Mouse (Mus musculus) urinary bladder, postnatal 36 days (tissue): ENCODE data around the gene Bri3.

Source experiments
- DNase-seq, 2 experiments: peaks; one replicate each; pipeline ENCODE4 v3.0.0; 2022; ENCODE audit warnings: low spot score in 2 of 2, mixed read lengths in 1 of 2

Gene Bri3

DNA sequence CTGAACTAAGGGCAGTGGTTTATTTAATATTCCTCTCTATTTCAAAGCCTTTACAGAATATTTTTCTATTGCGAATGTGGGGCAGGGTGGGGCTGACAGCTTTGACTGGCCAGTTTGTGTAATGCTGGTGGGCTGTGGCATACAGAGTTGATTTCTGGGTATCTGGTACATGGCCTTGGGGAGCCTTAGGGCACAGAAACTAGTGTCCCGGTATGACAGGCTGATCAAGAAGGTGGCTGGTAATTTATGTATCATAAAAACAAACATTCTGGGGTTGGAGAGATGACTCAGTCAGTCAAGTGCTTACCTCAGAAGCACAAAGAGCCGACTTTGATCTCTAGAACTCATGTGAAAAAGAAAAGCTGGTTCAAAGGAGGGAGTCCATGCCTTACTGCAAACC lies 182.5 kb downstream of the Bri3 start:
- no peak for DNase-seq

DNA sequence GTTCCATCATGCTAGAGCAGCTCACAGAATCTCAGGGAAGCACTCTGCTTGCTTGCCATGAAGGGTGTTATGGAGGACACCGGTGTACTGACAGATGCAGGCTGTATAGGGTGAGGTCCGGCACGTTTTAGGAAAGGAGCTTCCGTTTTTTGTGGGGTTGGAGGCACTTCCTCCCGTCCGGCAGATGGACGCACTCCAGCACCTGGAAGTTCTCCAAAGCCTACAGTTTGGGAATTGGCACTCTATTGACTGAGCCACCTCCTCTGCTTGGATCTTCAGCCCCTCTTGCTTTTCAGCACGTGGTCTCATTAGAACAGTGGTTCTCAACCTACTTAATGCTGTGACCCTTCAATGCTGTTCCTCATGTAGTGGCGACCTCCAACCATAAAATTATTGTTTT lies 183.6 kb downstream of the Bri3 start:
- no peak for DNase-seq

DNA sequence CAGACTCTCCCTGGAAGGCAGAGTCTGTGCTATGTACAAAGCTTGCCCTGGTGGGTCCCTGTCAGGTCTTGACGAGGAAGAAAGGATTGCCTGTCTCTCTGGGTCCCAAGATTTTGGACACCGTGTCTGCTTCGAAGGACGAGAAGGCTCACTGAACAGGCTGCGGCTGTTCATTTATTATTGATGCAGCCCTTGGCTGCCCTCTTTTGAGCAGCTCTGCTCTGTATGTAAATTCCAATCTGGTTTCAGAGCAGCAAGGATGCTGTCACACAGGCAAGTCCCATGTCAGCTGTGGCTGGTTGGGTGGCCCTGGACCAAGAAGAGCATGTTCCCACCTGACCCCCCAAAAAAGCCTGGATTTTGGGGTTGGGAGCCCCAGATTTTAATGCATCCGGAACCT lies 187.2 kb downstream of the Bri3 start:
- no peak for DNase-seq

DNA sequence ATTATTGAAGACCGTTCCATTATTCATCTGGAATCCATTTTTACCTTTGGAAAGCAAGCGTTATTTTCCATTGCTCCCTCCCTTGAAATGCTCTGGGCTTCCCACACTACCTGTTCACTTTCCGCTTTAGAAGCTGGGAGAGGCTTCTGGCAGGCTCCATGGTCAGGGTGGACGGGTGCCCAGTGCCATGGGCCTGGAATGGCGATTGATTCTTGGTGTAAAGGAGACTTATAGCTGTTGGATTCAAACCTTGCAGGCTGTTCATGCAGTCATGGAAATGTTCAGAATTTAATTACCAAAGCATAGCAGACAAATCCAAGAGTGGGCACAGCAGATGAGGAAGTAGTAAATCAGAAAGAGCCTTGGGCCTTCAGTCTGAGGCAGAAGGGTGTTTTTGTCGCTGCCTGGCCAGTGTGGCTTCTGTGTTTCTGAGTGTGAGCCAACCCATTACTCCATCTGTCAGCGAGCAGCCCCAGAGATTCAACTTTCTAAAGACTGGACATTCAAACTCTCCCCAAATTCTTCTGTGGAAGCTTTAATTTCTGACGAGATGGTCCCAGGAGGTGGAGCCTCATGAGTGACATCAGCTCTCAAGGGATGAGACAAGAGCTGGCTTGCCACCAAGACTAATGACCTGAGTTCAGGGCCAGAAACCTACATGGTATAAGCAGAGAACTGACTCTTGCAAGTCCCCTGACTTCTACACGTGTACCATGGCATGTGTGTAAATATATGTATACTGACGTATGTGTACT lies 195.2 kb downstream of the Bri3 start:
- DNase-seq, result no peak

DNA sequence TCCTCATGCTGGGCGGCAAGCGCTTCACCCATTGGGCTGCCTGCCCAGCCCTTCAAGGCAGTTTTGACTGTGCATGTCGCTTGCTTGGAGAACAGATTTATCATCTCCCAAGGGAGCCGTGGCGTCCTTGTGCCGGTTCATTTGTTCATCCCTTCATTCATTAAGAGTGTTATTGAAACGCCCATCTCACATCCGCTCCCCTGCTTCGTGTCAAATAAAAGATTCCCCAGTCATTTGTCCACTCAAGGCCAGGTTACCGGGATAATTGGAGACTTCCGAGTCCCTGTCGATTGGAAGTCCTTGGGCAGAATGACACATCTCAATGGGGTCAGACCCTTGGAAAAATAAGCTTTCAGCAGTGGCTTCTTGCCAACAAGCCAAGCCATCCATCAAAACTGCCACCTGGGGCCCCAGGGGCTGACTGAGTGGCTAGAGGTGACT lies 197.6 kb downstream of the Bri3 start:
- DNase-seq, result no peak

DNA sequence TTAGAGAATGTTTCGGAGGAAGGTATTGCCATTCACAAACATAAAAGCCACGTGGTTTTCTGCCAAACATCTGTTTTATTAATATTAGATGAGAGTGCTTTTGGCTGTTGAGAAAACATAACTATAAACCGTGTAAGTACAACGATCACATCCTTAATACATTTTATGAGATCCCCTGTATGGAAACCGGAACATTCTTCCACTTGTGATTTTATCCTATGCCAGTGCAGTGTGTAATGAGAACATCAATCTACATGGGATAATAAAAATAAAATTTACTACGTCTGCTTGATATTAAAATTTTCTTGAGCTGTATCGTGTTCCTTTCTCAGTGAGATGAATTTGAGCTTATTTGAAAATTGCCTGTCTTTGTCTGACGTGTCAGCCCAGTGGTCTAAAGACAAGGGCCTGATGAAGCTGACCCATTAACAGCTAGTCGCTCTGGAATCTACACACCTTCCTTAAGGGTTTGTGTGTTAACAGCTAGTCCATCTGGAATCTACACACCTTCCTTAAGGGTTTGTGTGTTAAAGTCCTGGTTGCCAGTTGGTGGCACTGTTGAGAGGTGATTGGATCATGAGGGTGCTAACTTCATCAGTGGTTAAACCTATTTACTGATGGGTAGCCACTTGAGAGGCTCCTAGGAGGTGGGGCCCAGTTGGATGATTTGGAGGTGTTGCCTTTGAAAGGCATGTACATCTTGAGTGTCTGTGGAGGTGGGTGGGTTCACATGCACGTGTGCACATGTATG lies 202.4 kb downstream of the Bri3 start:
- DNase-seq, result no peak

DNA sequence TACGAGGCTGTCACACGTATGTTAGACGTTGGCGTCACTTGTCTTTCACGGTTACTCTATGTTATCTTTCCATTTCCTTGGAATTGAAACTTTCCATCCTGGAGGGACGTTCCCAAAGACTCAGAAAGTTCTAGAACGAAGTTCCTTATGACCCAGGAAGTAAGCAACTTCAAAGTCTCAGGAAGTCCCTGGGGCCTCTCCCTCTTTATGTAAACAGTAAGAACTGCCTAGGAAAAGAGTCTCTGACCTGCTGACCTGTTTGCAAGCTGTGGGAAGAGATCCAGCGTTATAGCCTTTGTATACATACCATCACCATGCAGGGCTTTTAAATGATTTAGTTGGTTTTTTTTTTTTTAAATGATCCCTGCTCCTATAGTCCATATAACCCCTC lies 203.0 kb downstream of the Bri3 start:
- no peak for DNase-seq

DNA sequence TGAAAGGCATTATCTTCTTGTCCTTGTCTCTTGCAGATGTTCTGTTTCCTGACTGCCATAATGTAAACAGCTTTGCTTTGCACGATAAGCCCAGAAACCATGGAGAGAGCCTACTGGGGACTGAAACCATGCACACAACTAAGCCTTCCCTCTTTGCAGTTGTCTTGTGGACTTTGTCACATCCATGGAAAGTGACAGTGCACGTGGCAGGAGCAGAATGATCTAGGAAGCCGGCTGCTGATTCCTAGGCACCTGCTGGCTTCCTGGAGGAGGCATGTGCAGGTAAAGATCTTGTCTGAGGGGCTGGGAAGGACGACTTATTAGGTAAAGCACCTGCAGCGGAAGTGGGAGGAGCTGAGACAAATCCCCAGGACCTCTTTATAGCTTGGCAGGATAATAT lies 203.7 kb downstream of the Bri3 start:
- no peak for DNase-seq

DNA sequence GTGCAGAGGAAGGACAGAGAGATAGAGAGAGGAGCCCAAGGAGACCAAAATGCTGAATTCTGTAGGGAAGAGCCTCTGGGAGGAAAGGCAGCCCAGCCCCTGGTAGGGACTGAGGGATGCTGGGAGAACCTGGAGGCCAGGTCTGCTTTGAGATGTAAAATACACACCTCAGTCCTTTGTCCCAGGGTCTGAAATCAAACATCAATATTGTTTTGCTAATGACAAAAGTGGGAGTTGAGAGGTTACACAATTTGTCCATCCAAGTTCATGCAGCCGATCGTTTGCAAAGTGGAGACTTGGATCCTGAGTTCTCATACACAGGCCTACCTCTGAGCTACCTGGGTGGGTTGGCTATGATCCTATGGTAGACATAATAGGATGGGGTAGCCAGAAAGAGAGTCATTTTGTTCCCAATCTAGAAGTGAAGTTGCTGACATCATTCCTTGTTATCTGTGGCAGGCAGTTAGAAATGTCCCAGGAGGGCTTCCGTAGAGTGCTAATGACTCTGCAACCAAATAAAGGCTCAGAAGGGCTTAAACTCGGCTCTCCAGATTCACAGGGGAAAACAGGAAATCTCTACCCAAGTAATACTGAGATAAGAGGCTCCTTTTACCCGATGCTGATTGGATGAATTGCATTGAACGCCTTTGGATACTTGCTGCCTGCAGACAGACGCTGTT lies 208.7 kb downstream of the Bri3 start:
- no peak for DNase-seq

DNA sequence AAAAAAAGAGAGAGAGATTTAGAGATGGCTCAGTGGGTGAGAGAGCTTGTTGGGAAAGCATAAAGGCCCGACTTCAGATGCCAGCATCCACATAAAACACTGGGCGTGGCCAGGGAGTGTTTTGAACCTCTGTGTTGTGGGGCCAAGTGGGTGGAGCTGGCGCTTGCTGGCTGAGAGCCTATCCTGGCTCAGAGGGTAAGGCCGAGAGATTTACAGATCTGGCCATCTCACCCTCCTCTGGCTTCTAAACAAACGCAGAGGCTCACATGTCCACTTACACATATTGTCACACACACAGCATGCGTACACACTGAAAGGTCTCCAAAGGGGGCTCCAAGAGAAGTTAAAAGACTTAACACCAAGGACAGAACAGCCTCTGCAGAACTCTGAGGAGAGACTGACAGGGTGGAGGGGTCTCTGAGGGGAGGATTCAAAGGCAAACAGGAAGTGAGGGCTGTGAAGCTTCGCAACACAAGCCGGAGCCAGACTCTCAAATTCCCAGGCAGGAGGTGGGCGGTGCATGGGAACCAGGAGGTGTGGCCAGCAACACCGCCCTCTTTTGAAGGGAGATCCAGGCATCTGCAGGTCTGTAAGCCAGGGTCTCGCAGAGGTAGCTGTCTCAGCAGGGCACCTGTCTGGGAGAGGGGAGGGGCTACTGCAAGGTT lies 213.5 kb downstream of the Bri3 start:
- DNase-seq, result peak in 1 of 2 experiments; percentile 11

DNA sequence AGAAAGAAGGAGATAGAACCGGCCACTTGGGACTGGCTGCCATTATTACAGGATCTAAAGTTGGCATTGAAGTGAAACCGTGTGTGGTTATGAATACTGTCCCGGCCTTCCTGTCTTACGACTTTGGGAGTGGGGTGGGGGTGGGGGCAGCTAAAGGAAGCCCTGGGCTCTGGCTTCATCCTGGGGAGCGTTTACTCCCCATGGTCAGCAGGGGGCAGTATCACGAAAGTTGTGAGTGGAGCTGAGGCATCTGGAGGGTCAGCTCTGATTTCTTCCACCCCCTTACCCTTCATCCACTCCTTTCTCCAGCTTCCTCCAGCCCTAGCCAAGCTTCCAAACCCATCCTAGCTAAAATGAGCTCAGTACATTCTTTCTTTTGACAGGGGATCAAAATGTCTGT lies 222.8 kb downstream of the Bri3 start:
- no peak for DNase-seq

DNA sequence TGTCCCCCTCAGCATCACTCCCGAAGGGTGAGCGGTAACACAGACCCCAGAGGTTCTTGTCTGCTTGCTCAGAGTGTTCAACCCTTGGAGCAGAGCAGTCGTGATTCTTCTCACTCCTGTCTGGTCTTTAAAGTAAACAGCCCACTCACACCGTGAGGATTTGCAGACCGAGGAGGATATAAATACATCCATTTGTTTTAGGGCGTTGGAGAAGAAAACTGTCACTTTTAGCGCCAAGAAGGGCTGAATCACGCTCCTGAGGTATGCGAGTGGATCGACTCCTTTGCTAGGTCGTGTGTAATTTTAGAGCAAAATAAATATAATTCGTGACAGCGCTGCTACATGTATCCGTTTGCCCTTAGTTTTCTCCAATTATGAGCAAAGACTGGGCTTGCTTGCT lies 228.8 kb downstream of the Bri3 start:
- no peak for DNase-seq

DNA sequence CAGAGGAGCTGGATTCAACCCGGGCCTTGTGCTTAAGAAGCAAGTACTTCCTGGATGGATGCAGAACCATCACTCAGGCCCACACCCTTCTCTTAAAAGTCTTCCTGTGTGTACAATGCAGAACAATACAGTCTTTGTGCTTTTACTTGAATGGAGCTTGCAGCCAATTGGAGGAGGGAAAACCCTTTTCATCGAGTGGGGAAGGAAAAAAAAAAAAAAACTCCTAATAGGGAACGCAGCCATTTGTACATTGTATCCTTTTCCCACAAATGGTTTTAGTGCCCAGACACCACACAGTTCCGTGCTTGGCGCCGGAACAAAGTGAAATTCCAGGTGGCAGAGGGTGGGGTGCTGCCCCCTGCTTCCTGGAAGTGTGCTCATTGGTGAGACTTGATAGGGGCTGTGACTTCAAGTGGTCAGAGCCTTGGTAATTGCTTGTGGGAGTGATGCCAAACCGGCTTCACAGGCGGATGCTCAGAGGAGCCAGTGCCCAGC lies 235.5 kb downstream of the Bri3 start:
- DNase-seq, result no peak

DNA sequence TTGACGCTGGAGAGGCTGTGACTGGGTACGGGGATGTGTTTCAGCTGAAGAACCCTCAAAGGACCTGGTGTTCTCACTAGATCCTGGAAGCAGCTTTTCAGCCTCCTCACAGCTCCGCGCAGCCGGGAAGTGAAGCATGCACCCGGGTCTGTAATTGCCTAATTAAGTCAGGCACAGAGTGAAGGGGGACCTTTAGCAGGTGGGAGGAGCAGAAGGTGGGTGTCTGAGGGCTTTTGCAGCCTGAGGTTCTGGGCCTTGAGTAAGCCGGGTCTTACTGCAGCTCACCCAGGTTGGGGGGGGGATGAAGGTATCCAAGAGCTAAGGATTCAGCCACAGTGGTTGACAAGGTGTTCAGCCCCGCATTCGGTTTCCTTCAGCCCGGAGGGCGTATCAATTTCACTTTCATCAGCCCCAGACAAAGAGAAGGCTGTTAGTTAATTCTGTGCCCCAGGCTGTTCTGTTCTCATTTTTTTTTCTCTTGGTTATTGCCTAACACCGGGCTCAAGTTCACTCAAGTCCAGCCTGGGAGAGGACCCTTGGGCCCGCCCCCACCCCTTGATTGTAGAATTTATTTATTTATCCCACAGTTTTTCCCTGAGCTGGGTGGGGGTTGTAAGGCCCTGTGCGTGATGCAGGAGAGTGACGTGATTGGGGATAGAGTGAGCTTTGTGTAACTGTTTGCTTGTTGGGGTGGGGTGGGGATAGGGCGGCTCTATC lies 239.6 kb downstream of the Bri3 start:
- DNase-seq, result no peak

DNA sequence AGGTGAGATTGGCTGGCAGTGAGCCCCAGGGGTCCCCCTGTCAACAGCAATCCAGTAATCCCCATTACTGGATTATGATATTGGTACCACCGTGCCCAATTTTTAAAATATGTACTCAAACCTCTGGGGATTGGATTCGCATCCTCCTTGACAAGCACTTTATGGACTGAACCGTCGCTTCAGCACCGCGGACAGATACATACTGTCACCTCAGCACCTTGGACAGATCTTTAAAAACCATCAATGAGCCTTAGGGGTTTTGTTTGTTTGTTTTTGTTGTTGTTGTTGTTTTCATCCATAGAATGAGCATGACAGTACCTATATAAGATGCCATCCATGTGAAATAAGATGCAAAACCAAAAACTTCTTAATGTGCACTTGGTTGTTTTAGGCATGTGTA lies 247.1 kb downstream of the Bri3 start:
- DNase-seq, result no peak
